Mouse (Mus musculus) testis, adult 2 months (tissue): Measurements from ENCODE around the gene Zfp119b. TPM values are rescaled to one million over a fixed set of nuclear protein-coding genes. Genes with fewer than 3 reads are reported as not detected.
A peak's percentile ranks its signal among the peaks of the same experiment; 100 is the strongest.

Experiments
- H3K27ac ChIP-seq: fragments of 200-500 bp; 2 replicates; pipeline ENCODE4 v1.5.1; 2012; ENCODE audit warnings: low read depth, low read length; ENCODE audit not compliant: control insufficient read depth, insufficient read depth
- H3K27me3 ChIP-seq: fragments of 200-500 bp; 2 replicates; pipeline ENCODE4 v1.6.1; 2012; ENCODE audit warnings: mild to moderate bottlenecking, low read length, moderate library complexity; ENCODE audit not compliant: control insufficient read depth, insufficient read depth
- H3K36me3 ChIP-seq: fragments of 200-500 bp; 2 replicates; pipeline ENCODE4 v1.6.1; 2012; ENCODE audit warnings: mild to moderate bottlenecking, low read length; ENCODE audit not compliant: control insufficient read depth, insufficient read depth
- H3K4me1 ChIP-seq: fragments of 200-500 bp; 2 replicates; pipeline ENCODE4 v1.6.1; 2012; ENCODE audit warnings: low read length; ENCODE audit not compliant: control insufficient read depth, insufficient read depth
- H3K4me3 ChIP-seq: fragments of 200-500 bp; 2 replicates; pipeline ENCODE4 v1.5.1; 2012; ENCODE audit warnings: low read depth, mild to moderate bottlenecking, low read length, moderate library complexity, mixed read lengths; ENCODE audit not compliant: control insufficient read depth
- CTCF ChIP-seq: fragments of 200-500 bp; IDR thresholded peaks from 2 replicates; pipeline ENCODE4 v1.5.1; 2012; ENCODE audit warnings: low read depth, mild to moderate bottlenecking, inconsistent platforms, low read length, moderate library complexity; ENCODE audit not compliant: control insufficient read depth, insufficient read depth, insufficient replicate concordance
- POLR2A ChIP-seq: fragments of 200-500 bp; IDR thresholded peaks from 2 replicates; pipeline ENCODE4 v1.6.1; 2012; ENCODE audit warnings: low read depth, mild to moderate bottlenecking, inconsistent platforms, low read length, moderate library complexity; ENCODE audit not compliant: control insufficient read depth
- polyA plus RNA-seq: library from polyadenylated mRNA; depleted of rRNA; stranded (reverse); fragments of >200 nt; gene quantifications from 2 replicates; pipeline ENCODE4 v1.2.3, GENCODE M21; 2012

Gene Zfp119b
- polyA plus RNA-seq, 1 experiment, result 0.48 TPM

DNA sequence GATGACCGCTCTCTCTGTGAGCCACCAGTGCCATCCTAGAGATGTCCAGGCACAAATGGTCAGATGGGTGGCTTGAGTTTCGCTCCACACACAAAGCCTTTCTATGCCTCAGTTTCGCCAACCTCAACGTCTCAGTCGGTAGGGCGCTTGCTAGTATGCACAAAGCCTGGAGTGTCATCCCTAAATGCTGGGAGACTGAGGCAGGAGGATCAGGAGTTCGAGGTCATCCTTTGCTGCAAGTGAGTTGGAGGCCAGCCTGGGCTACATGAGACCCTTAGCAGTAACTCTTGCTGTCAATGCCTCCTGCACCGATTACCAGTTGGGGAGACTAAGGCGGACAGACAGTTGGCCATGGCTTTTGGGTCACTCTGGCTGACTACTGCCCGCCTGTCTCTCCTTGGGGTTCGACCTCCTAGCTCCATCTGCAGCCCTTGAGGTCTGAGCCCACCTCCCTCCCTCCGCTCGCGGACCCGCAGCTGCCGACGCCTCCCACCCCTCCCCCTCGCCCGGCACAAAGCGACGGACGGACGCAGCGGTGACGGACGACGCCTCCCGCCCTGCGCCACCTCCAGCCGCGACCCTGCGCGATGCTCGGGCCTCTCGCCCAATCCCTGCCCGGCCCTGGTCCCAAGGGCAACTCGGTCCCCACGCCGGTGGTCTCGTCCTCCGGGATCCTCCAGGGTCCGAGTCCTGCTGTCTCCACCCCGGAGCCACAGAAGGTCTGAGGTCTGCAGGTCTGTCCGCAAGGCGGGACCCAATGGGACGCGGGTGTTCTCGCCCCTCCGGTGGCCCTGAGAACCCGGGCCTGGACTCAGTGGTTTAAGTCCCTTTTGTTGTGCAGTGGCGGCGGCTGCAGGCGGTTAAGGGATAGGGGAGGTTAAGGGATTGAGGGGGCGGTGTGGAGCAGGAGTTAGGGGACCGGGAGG lies 20.9 kb upstream of the Zfp119b start, which contains the start of gene Shd:
Shd (plus strand) TSS at position 502 of the 926 bp plus-strand sequence.
- Histone ChIP-seq H3K4me3 (peak within 1 kb of the TSS; percentile 61), H3K27ac (no peak within 1 kb of the TSS), H3K36me3 (no peaks in the 10 kb centered on the region), H3K27me3 (no peaks in the 10 kb centered on the region), H3K4me1 (peaks cover 14% of the 10 kb centered on the region)
- TF ChIP-seq CTCF (no peak), POLR2A (no peak)

- H3K36me3 ChIP-seq, result no peaks in the 10 kb centered on the region
These were observed 20.3 kb upstream of the Zfp119b start for GRCm38 (mm10) chr17:55969560-55969959.

DNA sequence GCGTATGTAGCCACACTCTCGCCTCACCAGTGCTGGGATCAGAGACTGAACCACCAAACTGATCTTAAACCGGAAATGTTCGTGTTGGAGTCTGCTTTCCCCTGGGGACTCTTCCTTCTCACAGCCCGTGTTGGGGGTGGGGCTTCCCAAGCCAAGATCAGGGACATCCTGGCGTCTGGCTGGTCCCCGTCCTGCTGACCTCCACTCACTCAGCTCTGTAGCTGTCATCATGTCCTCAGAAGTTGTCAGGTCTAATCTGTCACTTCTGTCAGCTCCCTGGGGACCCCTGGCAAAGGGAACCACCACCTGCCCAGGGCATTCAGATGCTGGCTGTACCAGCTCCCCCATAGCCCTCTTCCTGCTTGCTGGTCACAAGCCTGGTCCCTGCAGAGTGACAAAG lies 18.9 kb upstream of the Zfp119b start:
- no peak overlapping the region for H3K27ac ChIP-seq
- H3K27me3 ChIP-seq, result no peaks in the 10 kb centered on the region
- peaks cover 14% of the 10 kb centered on the region for H3K4me1 ChIP-seq
- TF ChIP-seq CTCF, result no peak
- TF ChIP-seq POLR2A, result no peak
- no peak overlapping the region for H3K4me3 ChIP-seq
- H3K36me3 ChIP-seq, result no peaks in the 10 kb centered on the region

More at GRCm38 (mm10) chr17:55969560-55969959, 20.3 kb upstream of the Zfp119b start:
- no peak for TF ChIP-seq POLR2A
- TF ChIP-seq CTCF, result no peak
- Histone ChIP-seq H3K27ac (no peak overlapping the region), H3K4me1 (peaks cover 14% of the 10 kb centered on the region), H3K4me3 (no peak overlapping the region), H3K27me3 (no peaks in the 10 kb centered on the region)

DNA sequence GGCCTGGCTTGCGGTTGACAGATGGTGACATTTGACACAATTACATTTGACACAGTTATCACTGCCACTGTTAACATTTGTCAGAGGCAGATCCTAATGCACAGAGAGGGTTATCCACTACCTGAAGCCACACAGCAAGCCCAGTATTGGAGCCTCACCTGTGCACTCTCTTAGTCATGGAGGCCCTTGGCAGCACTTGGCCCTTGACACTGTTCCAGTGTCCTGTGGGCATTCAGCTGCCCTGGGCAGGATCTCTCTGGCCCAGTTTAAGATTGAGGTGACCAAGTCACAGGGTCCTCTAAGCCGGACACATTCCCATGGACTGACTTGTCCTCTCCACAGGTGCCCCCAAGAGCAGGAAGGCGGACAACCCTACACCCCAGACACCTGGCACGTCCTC lies 17.9 kb upstream of the Zfp119b start:
- no peak for TF ChIP-seq CTCF
- TF ChIP-seq POLR2A, result no peak
- Histone ChIP-seq H3K4me1 (peaks cover 14% of the 10 kb centered on the region), H3K27ac (no peak overlapping the region), H3K4me3 (no peak overlapping the region), H3K27me3 (no peaks in the 10 kb centered on the region), H3K36me3 (no peaks in the 10 kb centered on the region)

DNA sequence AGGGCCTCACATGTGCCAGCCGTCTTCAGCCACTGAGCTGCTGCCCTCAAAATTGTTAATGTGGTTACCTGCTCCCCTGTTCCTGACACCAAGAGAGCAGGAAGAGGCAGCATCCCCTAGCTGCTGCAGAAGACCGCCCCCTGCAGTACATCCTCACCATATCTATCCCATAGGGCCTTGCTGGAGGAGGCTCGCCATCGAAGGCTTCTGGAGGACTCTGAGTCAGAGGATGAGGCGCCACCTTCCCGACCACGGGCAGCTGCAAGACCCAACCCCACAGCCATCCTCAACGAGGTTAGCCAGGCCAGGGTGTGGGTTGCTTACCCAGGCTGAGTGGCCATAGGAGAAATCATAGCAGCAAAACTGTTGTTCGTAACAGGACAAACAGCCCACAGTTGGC lies 15.7 kb upstream of the Zfp119b start:
- Histone ChIP-seq H3K27me3 (no peaks in the 10 kb centered on the region), H3K4me1 (peaks cover 1% of the 10 kb centered on the region), H3K4me3 (no peak overlapping the region), H3K36me3 (no peaks in the 10 kb centered on the region), H3K27ac (no peak overlapping the region)
- no peak for TF ChIP-seq POLR2A
- no peak for TF ChIP-seq CTCF

DNA sequence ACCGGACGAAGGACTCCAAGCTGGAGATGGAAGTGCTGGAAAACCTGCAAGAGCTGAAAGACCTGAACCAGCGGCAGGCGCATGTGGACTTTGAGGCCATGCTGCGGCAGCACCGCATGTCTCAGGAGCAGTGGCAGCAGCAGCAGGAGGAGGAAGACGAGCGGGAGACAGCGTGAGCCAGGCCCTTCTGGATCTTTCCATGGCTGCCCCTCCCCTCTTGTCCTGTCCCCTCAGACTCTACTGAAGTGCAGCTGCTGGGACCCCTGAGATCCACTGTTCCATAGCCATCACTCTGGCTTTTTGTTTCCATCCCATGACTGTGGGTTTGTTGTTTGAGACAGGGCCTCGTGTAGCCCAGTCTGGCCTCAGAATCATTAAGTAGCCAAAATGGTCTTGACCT lies 15.2 kb upstream of the Zfp119b start:
- H3K27me3 ChIP-seq, result no peaks in the 10 kb centered on the region
- H3K36me3 ChIP-seq, result no peaks in the 10 kb centered on the region
- H3K4me3 ChIP-seq, result no peak overlapping the region
- TF ChIP-seq POLR2A, result no peak
- no peak for TF ChIP-seq CTCF
- peaks cover 3% of the 10 kb centered on the region for H3K4me1 ChIP-seq
- H3K27ac ChIP-seq, result no peak overlapping the region

DNA sequence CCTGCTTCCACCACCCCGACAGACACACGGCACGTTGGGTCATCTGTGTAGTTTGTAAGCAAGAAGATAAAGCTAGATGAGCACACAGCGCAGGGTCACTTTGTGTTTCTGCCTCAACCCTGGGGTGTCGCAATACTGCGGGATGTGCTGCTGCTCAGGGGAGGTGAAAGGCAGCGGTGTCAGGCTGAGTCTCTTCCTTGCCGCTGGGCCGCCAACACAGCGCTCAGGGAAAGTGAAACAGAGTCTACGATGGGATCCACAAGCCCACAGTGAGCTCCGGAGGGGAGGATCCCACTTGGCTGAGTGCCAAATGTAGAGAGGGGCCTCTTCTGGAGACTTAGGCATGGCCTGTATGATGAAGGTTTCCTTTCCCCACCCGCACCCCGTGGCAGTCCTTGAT lies 13.9 kb upstream of the Zfp119b start:
- Histone ChIP-seq H3K36me3 (no peaks in the 10 kb centered on the region), H3K4me3 (no peak overlapping the region)

More for the DNA sequence above, 13.9 kb upstream of the Zfp119b start:
- no peak overlapping the region for H3K27ac ChIP-seq
- no peaks in the 10 kb centered on the region for H3K27me3 ChIP-seq
- TF ChIP-seq POLR2A (no peak), CTCF (no peak)
- H3K4me1 ChIP-seq, result peaks cover 7% of the 10 kb centered on the region
